Mouse (Mus musculus): ENCODE data around the gene Mylk4.

- TF ChIP-seq CTCF (IDR thresholded peaks at IDR 0.05; ENCODE audit: borderline replicate concordance, insufficient read depth, low read depth, low read length) (no peak), POLR2A (IDR thresholded peaks at IDR 0.05; ENCODE audit: borderline replicate concordance, insufficient read depth, low read length) (no peak)
These were observed 13.3 kb upstream of the Mylk4 start for GRCm38 (mm10) chr13:32797085-32797484.
